Mouse (Mus musculus) C2C12 (cell line): Measurements from ENCODE around the gene Gpc6.

Experiments used
- CTCF ChIP-seq: IDR thresholded peaks from one replicate; pipeline ENCODE4 v1.5.1; 2011; ENCODE audit not compliant: control insufficient read depth, insufficient read depth, insufficient read length
- MAX ChIP-seq: IDR thresholded peaks from one replicate; pipeline ENCODE4 v1.6.1; 2011; ENCODE audit warnings: mild to moderate bottlenecking, control low read depth
- USF1 ChIP-seq: IDR thresholded peaks from one replicate; pipeline ENCODE4 v1.6.1; 2011; ENCODE audit warnings: low read depth, mild to moderate bottlenecking, control low read depth, moderate library complexity

GRCm38 (mm10) chr14:117061078-117061477 lies 136.0 kb downstream of the Gpc6 start:
- TF ChIP-seq CTCF (no peak), MAX (no peak), USF1 (no peak)
